Mouse (Mus musculus): ENCODE results near the gene Dusp16. TPM values are rescaled to one million over a fixed set of nuclear protein-coding genes. Genes with fewer than 3 reads are reported as not detected.

The Dusp16 gene
- total RNA-seq, 1 experiment, result 10.3 TPM

- Histone ChIP-seq H3K4me1 (ENCODE audit: control insufficient read depth in 2 of 2, insufficient read depth in 2 of 2, low read length in 2 of 2, poor library complexity in 1 of 2) (peaks cover 5 to 6% of the 10 kb centered on the region in 2 experiments; a peak in 1 of 4 replicates), H3K9me3 (ENCODE audit: control insufficient read depth, insufficient read depth, low read depth, low read length) (no peaks in the 10 kb centered on the region), H3K9ac (ENCODE audit: insufficient read depth, low read depth, low read length, poor library complexity, severe bottlenecking) (no peak overlapping the region), H3K27ac (ENCODE audit: insufficient read depth, low read depth, low read length, poor library complexity, severe bottlenecking) (no peak overlapping the region), H3K4me3 (ENCODE audit: insufficient read depth in 1 of 2, low read depth in 1 of 2, low read length in 2 of 2, poor library complexity in 1 of 2, severe bottlenecking in 1 of 2) (no peak overlapping the region), H3K36me3 (ENCODE audit: control insufficient read depth, insufficient read depth, low read length, poor library complexity, severe bottlenecking) (no peaks in the 10 kb centered on the region)
- TF ChIP-seq CHD2 (IDR thresholded peaks at IDR 0.05; ENCODE audit: low read depth, low read length) (no peak), ZC3H11A (IDR thresholded peaks at IDR 0.05; ENCODE audit: borderline replicate concordance, low read depth, low read length) (no peak), MAFK (IDR thresholded peaks at IDR 0.05; ENCODE audit: insufficient read depth, low read depth, low read length) (no peak), HCFC1 (IDR thresholded peaks at IDR 0.05; ENCODE audit: borderline replicate concordance, insufficient read depth, low read length) (no peak), ZNF384 (IDR thresholded peaks at IDR 0.05; ENCODE audit: low read depth, low read length) (no peak)
- DNase-seq (ENCODE audit: low read depth, low spot score), result no peak
- in situ Hi-C loops (cut with MboI; ENCODE audit: low sequenced_read_pairs in 2 of 2, unreplicated experiment in 2 of 2), result no loop called here
Measured at GRCm38 (mm10) chr6:134781494-134781913, 10.9 kb downstream of the Dusp16 start.

- in situ Hi-C loops (cut with MboI; ENCODE audit: low sequenced_read_pairs in 2 of 2, unreplicated experiment in 2 of 2), result no loop called here
- no peak overlapping the region for H3K4me3 ChIP-seq (ENCODE audit: insufficient read depth in 1 of 2, low read depth in 1 of 2, low read length in 2 of 2, poor library complexity in 1 of 2, severe bottlenecking in 1 of 2)
- H3K27ac ChIP-seq (ENCODE audit: insufficient read depth, low read depth, low read length, poor library complexity, severe bottlenecking), result no peak overlapping the region
- no peak for DNase-seq (ENCODE audit: low read depth, low spot score)
- peaks cover 5 to 6% of the 10 kb centered on the region in 2 experiments; a peak in 1 of 4 replicates for H3K4me1 ChIP-seq (ENCODE audit: control insufficient read depth in 2 of 2, insufficient read depth in 2 of 2, low read length in 2 of 2, poor library complexity in 1 of 2)
- H3K9ac ChIP-seq (ENCODE audit: insufficient read depth, low read depth, low read length, poor library complexity, severe bottlenecking), result no peak overlapping the region
- TF ChIP-seq CHD2 (IDR thresholded peaks at IDR 0.05; ENCODE audit: low read depth, low read length) (no peak), HCFC1 (IDR thresholded peaks at IDR 0.05; ENCODE audit: borderline replicate concordance, insufficient read depth, low read length) (no peak), ZC3H11A (IDR thresholded peaks at IDR 0.05; ENCODE audit: borderline replicate concordance, low read depth, low read length) (no peak), ZNF384 (IDR thresholded peaks at IDR 0.05; ENCODE audit: low read depth, low read length) (no peak), MAFK (IDR thresholded peaks at IDR 0.05; ENCODE audit: insufficient read depth, low read depth, low read length) (no peak)
- no peaks in the 10 kb centered on the region for H3K9me3 ChIP-seq (ENCODE audit: control insufficient read depth, insufficient read depth, low read depth, low read length)
- H3K36me3 ChIP-seq (ENCODE audit: control insufficient read depth, insufficient read depth, low read length, poor library complexity, severe bottlenecking), result no peaks in the 10 kb centered on the region
Measured at GRCm38 (mm10) chr6:134780024-134780423, 12.4 kb downstream of the Dusp16 start.

- in situ Hi-C loops (cut with MboI; ENCODE audit: low sequenced_read_pairs in 2 of 2, unreplicated experiment in 2 of 2), result no loop called here
- H3K27ac ChIP-seq (ENCODE audit: insufficient read depth, low read depth, low read length, poor library complexity, severe bottlenecking), result no peak overlapping the region
- DNase-seq (ENCODE audit: low read depth, low spot score), result no peak
- H3K9me3 ChIP-seq (ENCODE audit: control insufficient read depth, insufficient read depth, low read depth, low read length), result no peaks in the 10 kb centered on the region
- no peak overlapping the region for H3K4me3 ChIP-seq (ENCODE audit: insufficient read depth in 1 of 2, low read depth in 1 of 2, low read length in 2 of 2, poor library complexity in 1 of 2, severe bottlenecking in 1 of 2)
- H3K36me3 ChIP-seq (ENCODE audit: control insufficient read depth, insufficient read depth, low read length, poor library complexity, severe bottlenecking), result no peaks in the 10 kb centered on the region
- H3K9ac ChIP-seq (ENCODE audit: insufficient read depth, low read depth, low read length, poor library complexity, severe bottlenecking), result no peak overlapping the region
- TF ChIP-seq MAFK (IDR thresholded peaks at IDR 0.05; ENCODE audit: insufficient read depth, low read depth, low read length) (no peak), ZNF384 (IDR thresholded peaks at IDR 0.05; ENCODE audit: low read depth, low read length) (no peak), HCFC1 (IDR thresholded peaks at IDR 0.05; ENCODE audit: borderline replicate concordance, insufficient read depth, low read length) (no peak)
- peaks cover 2% of the 10 kb centered on the region in 2 experiments; a peak in 2 of 4 replicates for H3K4me1 ChIP-seq (ENCODE audit: control insufficient read depth in 2 of 2, insufficient read depth in 2 of 2, low read length in 2 of 2, poor library complexity in 1 of 2)
Measured at GRCm38 (mm10) chr6:134773961-134774360, 18.5 kb downstream of the Dusp16 start.

GRCm38 (mm10) chr6:134773292-134773893 is 19.0 kb downstream of the Dusp16 start:
- Histone ChIP-seq H3K9ac (ENCODE audit: insufficient read depth, low read depth, low read length, poor library complexity, severe bottlenecking) (no peak overlapping the region), H3K27ac (ENCODE audit: insufficient read depth, low read depth, low read length, poor library complexity, severe bottlenecking) (no peak overlapping the region), H3K4me3 (ENCODE audit: insufficient read depth in 1 of 2, low read depth in 1 of 2, low read length in 2 of 2, poor library complexity in 1 of 2, severe bottlenecking in 1 of 2) (no peak overlapping the region), H3K36me3 (ENCODE audit: control insufficient read depth, insufficient read depth, low read length, poor library complexity, severe bottlenecking) (no peaks in the 10 kb centered on the region), H3K9me3 (ENCODE audit: control insufficient read depth, insufficient read depth, low read depth, low read length) (no peaks in the 10 kb centered on the region), H3K4me1 (ENCODE audit: control insufficient read depth in 2 of 2, insufficient read depth in 2 of 2, low read length in 2 of 2, poor library complexity in 1 of 2) (peaks cover 2% of the 10 kb centered on the region in 2 experiments; a peak in 2 of 4 replicates)
- in situ Hi-C loops (cut with MboI; ENCODE audit: low sequenced_read_pairs in 2 of 2, unreplicated experiment in 2 of 2), result no loop called here
- TF ChIP-seq CHD2 (IDR thresholded peaks at IDR 0.05; ENCODE audit: low read depth, low read length), result no peak
- TF ChIP-seq MAFK (IDR thresholded peaks at IDR 0.05; ENCODE audit: insufficient read depth, low read depth, low read length), result no peak
- DNase-seq (ENCODE audit: low read depth, low spot score), result no peak

GRCm38 (mm10) chr6:134770339-134770738 is 22.1 kb downstream of the Dusp16 start:
- Histone ChIP-seq H3K36me3 (ENCODE audit: control insufficient read depth, insufficient read depth, low read length, poor library complexity, severe bottlenecking) (no peaks in the 10 kb centered on the region), H3K9me3 (ENCODE audit: control insufficient read depth, insufficient read depth, low read depth, low read length) (no peaks in the 10 kb centered on the region), H3K4me1 (ENCODE audit: control insufficient read depth in 2 of 2, insufficient read depth in 2 of 2, low read length in 2 of 2, poor library complexity in 1 of 2) (peaks cover 2% of the 10 kb centered on the region in 2 experiments; a peak in 2 of 4 replicates), H3K9ac (ENCODE audit: insufficient read depth, low read depth, low read length, poor library complexity, severe bottlenecking) (no peak overlapping the region), H3K27ac (ENCODE audit: insufficient read depth, low read depth, low read length, poor library complexity, severe bottlenecking) (no peak overlapping the region), H3K4me3 (ENCODE audit: insufficient read depth in 1 of 2, low read depth in 1 of 2, low read length in 2 of 2, poor library complexity in 1 of 2, severe bottlenecking in 1 of 2) (no peak overlapping the region)
- in situ Hi-C loops (cut with MboI; ENCODE audit: low sequenced_read_pairs in 2 of 2, unreplicated experiment in 2 of 2), result no loop called here
- no peak for DNase-seq (ENCODE audit: low read depth, low spot score)
- TF ChIP-seq MAFK (IDR thresholded peaks at IDR 0.05; ENCODE audit: insufficient read depth, low read depth, low read length) (no peak), CHD2 (IDR thresholded peaks at IDR 0.05; ENCODE audit: low read depth, low read length) (no peak), HCFC1 (IDR thresholded peaks at IDR 0.05; ENCODE audit: borderline replicate concordance, insufficient read depth, low read length) (no peak), ZNF384 (IDR thresholded peaks at IDR 0.05; ENCODE audit: low read depth, low read length) (no peak), ZC3H11A (IDR thresholded peaks at IDR 0.05; ENCODE audit: borderline replicate concordance, low read depth, low read length) (no peak)

Measured in ES-E14 (cell line).